Comparison of ENCODE assay signal across 9 mouse cellular contexts in the genomic region with DNA sequence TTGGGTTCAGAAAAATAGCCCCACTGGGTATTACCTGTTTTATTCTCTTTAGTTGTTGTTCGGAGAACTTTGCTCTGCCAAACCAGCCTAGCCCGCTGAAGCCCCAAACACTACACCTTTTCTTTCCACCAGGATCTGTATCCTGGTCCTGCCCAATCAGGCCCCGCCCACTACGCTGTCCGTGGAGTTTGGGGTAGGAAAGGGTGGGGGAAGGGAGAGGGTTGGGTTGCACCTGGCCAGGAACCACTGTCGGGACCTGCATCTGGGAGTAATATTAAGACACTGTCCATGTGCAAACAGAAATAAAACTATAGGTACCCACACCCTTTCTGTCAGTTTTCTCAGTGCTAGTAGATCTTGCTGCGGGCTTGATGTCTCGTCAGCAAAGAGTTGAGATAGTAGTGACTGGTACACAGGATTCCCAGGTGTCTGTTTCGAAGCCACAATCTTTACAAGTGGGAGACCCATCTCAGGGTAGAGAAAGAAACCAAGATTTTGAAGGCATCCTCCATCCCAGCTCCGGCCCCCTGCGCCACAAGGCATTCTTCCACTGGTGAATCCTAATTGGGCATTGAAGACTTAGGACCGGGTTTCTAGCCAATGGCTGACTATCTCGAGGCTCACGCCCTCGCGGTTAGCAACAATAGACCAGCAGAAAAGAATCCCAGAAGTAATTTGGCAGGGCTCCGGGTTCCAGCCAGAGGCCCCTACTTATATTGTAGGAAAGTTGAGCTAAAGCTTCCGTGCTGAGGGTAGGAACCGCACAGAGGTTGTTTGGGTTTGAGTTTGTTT. TPM values are rescaled to one million over a fixed set of nuclear protein-coding genes. Genes with fewer than 3 reads are reported as not detected.
DNase-seq lines count a peak whose midpoint lies in the region; ATAC-seq and TF ChIP-seq lines count a peak whose summit lies in the region.
"Had no signal": no experiment of that assay in that cellular context is flagged by ENCODE, and none has a peak within 500 bp of the region (broad histone marks: within the 10 kb centered on the region; RNA-seq: fewer than 3 reads in every experiment).

Gene Creb3l4 (minus strand): TSS at position 529 of the 792 bp plus-strand sequence.

- peak within 1 kb of the TSS; percentile 65 for H3K27ac ChIP-seq in forebrain, embryonic 13.5 days
- H3K27ac ChIP-seq in hindbrain, embryonic 16.5 days (ENCODE audit: low read depth, low read length), result no peak within 1 kb of the TSS
- H3K27ac ChIP-seq in liver, embryonic 16.5 days (ENCODE audit: low read length), result no peak within 1 kb of the TSS
- no peak within 1 kb of the TSS for H3K27ac ChIP-seq in thymus, adult 2 months (ENCODE audit: control insufficient read depth, insufficient read depth, low read length)

- H3K4me2 ChIP-seq in forebrain, embryonic 13.5 days, result peak within 1 kb of the TSS; percentile 65
- peak within 1 kb of the TSS; percentile 61 for H3K4me2 ChIP-seq in hindbrain, embryonic 16.5 days (ENCODE audit: low read length)
- H3K4me2 ChIP-seq in liver, embryonic 16.5 days (ENCODE audit: low read depth, low read length), result peak within 1 kb of the TSS; percentile 22

- intact Hi-C loops in gastrocnemius, postnatal 14 days (cut with DNase I; ENCODE audit: low total_unique reads), result no loop called here
- intact Hi-C loops in left cerebral cortex, postnatal 36 days (cut with DNase I), result no loop called here

- no peak for TF ChIP-seq CTCF in thymus, adult 2 months (IDR thresholded peaks at IDR 0.05; ENCODE audit: borderline replicate concordance, control insufficient read depth, extremely low read depth, insufficient read depth, low read length, poor library complexity)

- H3K4me3 ChIP-seq in forebrain, embryonic 13.5 days, result peak within 1 kb of the TSS; percentile 33
- peak within 1 kb of the TSS; percentile 31 for H3K4me3 ChIP-seq in hindbrain, embryonic 16.5 days (ENCODE audit: low read length)
- peak within 1 kb of the TSS; percentile 16 for H3K4me3 ChIP-seq in liver, embryonic 16.5 days (ENCODE audit: low read depth, low read length)
- no peak within 1 kb of the TSS for H3K4me3 ChIP-seq in thymus, adult 2 months (ENCODE audit: control insufficient read depth, insufficient read depth, low read length)

- H3K9me3 ChIP-seq in forebrain, embryonic 13.5 days (replicated peaks), result no peaks in the 10 kb centered on the region
- no peaks in the 10 kb centered on the region for H3K9me3 ChIP-seq in hindbrain, embryonic 16.5 days (ENCODE audit: control insufficient read depth, low read length)
- H3K9me3 ChIP-seq in liver, embryonic 16.5 days (replicated peaks; ENCODE audit: control insufficient read depth, low read length), result no peaks in the 10 kb centered on the region

- H3K27me3 ChIP-seq in forebrain, embryonic 13.5 days, result no peaks in the 10 kb centered on the region
- no peaks in the 10 kb centered on the region for H3K27me3 ChIP-seq in hindbrain, embryonic 16.5 days (replicated peaks; ENCODE audit: control insufficient read depth, insufficient read depth, low read length)
- no peaks in the 10 kb centered on the region for H3K27me3 ChIP-seq in liver, embryonic 16.5 days (ENCODE audit: control insufficient read depth, insufficient read depth, low read depth, low read length)
- H3K27me3 ChIP-seq in thymus, adult 2 months (ENCODE audit: control insufficient read depth, insufficient read depth, low read length), result no peaks in the 10 kb centered on the region

- peaks cover 20% of the 10 kb centered on the region for H3K4me1 ChIP-seq in forebrain, embryonic 13.5 days
- H3K4me1 ChIP-seq in hindbrain, embryonic 16.5 days (ENCODE audit: control insufficient read depth, insufficient read depth, low read depth, low read length), result peaks cover 8% of the 10 kb centered on the region
- peaks cover 19% of the 10 kb centered on the region for H3K4me1 ChIP-seq in liver, embryonic 16.5 days (ENCODE audit: control insufficient read depth, low read depth, low read length)
- H3K4me1 ChIP-seq in thymus, adult 2 months (replicated peaks; ENCODE audit: control insufficient read depth, insufficient read depth, low read length), result peaks cover 7% of the 10 kb centered on the region

- H3K36me3 ChIP-seq in forebrain, embryonic 13.5 days (ENCODE audit: poor library complexity, severe bottlenecking), result no peaks in the 10 kb centered on the region
- no peaks in the 10 kb centered on the region for H3K36me3 ChIP-seq in hindbrain, embryonic 16.5 days (ENCODE audit: control insufficient read depth, insufficient read depth, low read length)
- H3K36me3 ChIP-seq in liver, embryonic 16.5 days (ENCODE audit: control insufficient read depth, insufficient read depth), result no peaks in the 10 kb centered on the region
- no peaks in the 10 kb centered on the region for H3K36me3 ChIP-seq in thymus, adult 2 months (ENCODE audit: control insufficient read depth, insufficient read depth, low read length)

- H3K9ac ChIP-seq in forebrain, embryonic 13.5 days, result peak within 1 kb of the TSS; percentile 55
- peak within 1 kb of the TSS; percentile 43 for H3K9ac ChIP-seq in hindbrain, embryonic 16.5 days (ENCODE audit: low read depth, low read length)
- H3K9ac ChIP-seq in liver, embryonic 16.5 days (ENCODE audit: low read depth, low read length), result no peak within 1 kb of the TSS

- TF ChIP-seq POLR2A in thymus, adult 2 months (IDR thresholded peaks at IDR 0.05; ENCODE audit: control insufficient read depth, extremely low read depth, insufficient read depth, low read length, poor library complexity), result no peak

- WGBS in forebrain, embryonic 13.5 days, result 3% methylated on average over 19 of the region's 19 CpGs
- WGBS in hindbrain, embryonic 16.5 days, result 5% methylated on average over 19 of the region's 19 CpGs
- 26% methylated on average over 19 of the region's 19 CpGs for WGBS in liver, embryonic 16.5 days (ENCODE audit: insufficient replicate concordance)
- 90% methylated on average over 19 of the region's 19 CpGs for WGBS in thymus, adult 2 months

- DNase-seq in gastrocnemius, postnatal 14 days, result peak; percentile 50
- no peak for DNase-seq in gastrocnemius, postnatal 25 days
- DNase-seq in ovary, postnatal 14 days (ENCODE audit: low spot score), result peak; percentile 59
- no peak for DNase-seq in thymus, adult 2 months
- DNase-seq in left cerebral cortex, postnatal 36 days (ENCODE audit: low spot score in 2 of 2), result no peak

- ATAC-seq in forebrain, embryonic 13.5 days, result peak; percentile 77
- peak; percentile 31 for ATAC-seq in hindbrain, embryonic 16.5 days
- no peak for ATAC-seq in liver, embryonic 16.5 days (ENCODE audit: low read depth)

RNA-seq across cellular contexts. Expression of gene Creb3l4, which starts in this region (rescaled TPM):
- total RNA-seq in gastrocnemius, postnatal 14 days (2021), result under 1 TPM; 0.27 to 0.39 TPM
- under 1 TPM in 1 of 2 experiments, not detected in 1; 0.35 TPM for total RNA-seq in gastrocnemius, postnatal 25 days (2021)
- 5.2 and 5.8 TPM in 2 replicates for polyA plus RNA-seq in forebrain, embryonic 13.5 days (2015; fragmentation: Nextera tagmentation; extraction: Ambion mirVana)
- 2.0 and 2.2 TPM in 2 replicates for polyA plus RNA-seq in hindbrain, embryonic 16.5 days (2015; fragmentation: Nextera tagmentation; extraction: Ambion mirVana)
- 0.35 and 0.41 TPM in 2 replicates for polyA plus RNA-seq in liver, embryonic 16.5 days (2015; fragmentation: Nextera tagmentation; extraction: Ambion mirVana)
- 0.94 and 1.3 TPM in 2 replicates for polyA plus RNA-seq in thymus, adult 2 months (2012; rRNA removed)
- not detected for total RNA-seq in left cerebral cortex, postnatal 36 days (2021)
- total RNA-seq: hematopoietic stem cell, adult 5-6 weeks had no signal

Comparison
In these comparisons a context has a peak if more than half of its experiments do, and no peak if none do; other contexts are left out.
1. Peak in DNase-seq in gastrocnemius, postnatal 14 days; RNA of the gene not detected or under 1 TPM.